Mouse (Mus musculus): ENCODE data around the gene Ptprg. TPM values are rescaled to one million over a fixed set of nuclear protein-coding genes. Genes with fewer than 3 reads are reported as not detected.

The Ptprg gene
- total and polyA plus RNA-seq, 3 experiments = not detected

GRCm38 (mm10) chr14:11687541-11687940 is 134.2 kb downstream of the Ptprg start:
- TF ChIP-seq MAFK (IDR thresholded peaks at IDR 0.05; ENCODE audit: borderline replicate concordance, low read depth, low read length) (no peak), USF1 (IDR thresholded peaks at IDR 0.05; ENCODE audit: low read depth, low read length) (no peak), RAD21 (IDR thresholded peaks at IDR 0.05; ENCODE audit: low read depth, low read length) (no peak), TAL1 (IDR thresholded peaks at IDR 0.05; ENCODE audit: low read length) (no peak), ZMIZ1 (IDR thresholded peaks at IDR 0.05; ENCODE audit: low read depth, low read length) (no peak), POLR2AphosphoS2 (IDR thresholded peaks at IDR 0.05; ENCODE audit: low read length) (no peak), TCF12 (IDR thresholded peaks at IDR 0.05; ENCODE audit: low read depth, low read length) (no peak), SMC3 (IDR thresholded peaks at IDR 0.05; ENCODE audit: low read depth, low read length) (no peak), NRF1 (IDR thresholded peaks at IDR 0.05; ENCODE audit: insufficient read depth, low read depth, low read length, poor library complexity, severe bottlenecking) (no peak), EP300 (IDR thresholded peaks at IDR 0.05; ENCODE audit: low read depth in 1 of 2, low read length in 2 of 2) (no peak), CHD1 (IDR thresholded peaks at IDR 0.05; ENCODE audit: low read depth, low read length) (no peak), MAZ (IDR thresholded peaks at IDR 0.05; ENCODE audit: low read depth, low read length) (no peak), ZC3H11A (IDR thresholded peaks at IDR 0.05; ENCODE audit: low read depth, low read length) (no peak), RCOR1 (IDR thresholded peaks at IDR 0.05; ENCODE audit: low read depth, low read length) (no peak), UBTF (IDR thresholded peaks at IDR 0.05; ENCODE audit: borderline replicate concordance, insufficient read depth, low read depth, low read length) (no peak), BHLHE40 (IDR thresholded peaks at IDR 0.05; ENCODE audit: borderline replicate concordance, low read depth, low read length) (no peak), SIN3A (IDR thresholded peaks at IDR 0.05; ENCODE audit: low read length) (no peak), MXI1 (IDR thresholded peaks at IDR 0.05; ENCODE audit: low read depth, low read length) (no peak), POLR2A (IDR thresholded peaks at IDR 0.05; ENCODE audit: control insufficient read depth in 1 of 2, insufficient read depth in 1 of 2, low read depth in 1 of 2, low read length in 2 of 2, poor library complexity in 1 of 2) (no peak), CHD2 (IDR thresholded peaks at IDR 0.05; ENCODE audit: low read length) (no peak)
- H3K27ac ChIP-seq (ENCODE audit: control insufficient read depth, low read depth, low read length) = no peak overlapping the region
- H3K4me1 ChIP-seq (ENCODE audit: control insufficient read depth in 1 of 2, insufficient read depth in 2 of 2, low read length in 2 of 2) = no peaks in the 10 kb centered on the region
- no peaks in the 10 kb centered on the region for H3K36me3 ChIP-seq (ENCODE audit: control insufficient read depth in 1 of 2, insufficient read depth in 2 of 2, low read length in 2 of 2)
- no peaks in the 10 kb centered on the region for H3K79me2 ChIP-seq (ENCODE audit: control insufficient read depth, insufficient read depth, low read length, poor library complexity)
- no peak for DNase-seq (ENCODE audit: low read depth, low spot score)
- H3K9ac ChIP-seq (ENCODE audit: control insufficient read depth, low read depth, low read length, poor library complexity, severe bottlenecking) = no peak overlapping the region
- no peak overlapping the region for H3K4me3 ChIP-seq (ENCODE audit: control insufficient read depth in 1 of 2, insufficient read depth in 1 of 2, low read depth in 2 of 2, low read length in 2 of 2)
- no peaks in the 10 kb centered on the region for H3K9me3 ChIP-seq (replicated peaks; ENCODE audit: insufficient read depth, low read length)
- no peaks in the 10 kb centered on the region for H3K27me3 ChIP-seq (ENCODE audit: control insufficient read depth in 1 of 2, insufficient read depth in 2 of 2, low read length in 2 of 2)

GRCm38 (mm10) chr14:11688142-11688541 is 134.8 kb downstream of the Ptprg start:
- H3K9ac ChIP-seq (ENCODE audit: control insufficient read depth, low read depth, low read length, poor library complexity, severe bottlenecking) = no peak overlapping the region
- H3K27me3 ChIP-seq (ENCODE audit: control insufficient read depth in 1 of 2, insufficient read depth in 2 of 2, low read length in 2 of 2) = no peaks in the 10 kb centered on the region
- H3K4me1 ChIP-seq (ENCODE audit: control insufficient read depth in 1 of 2, insufficient read depth in 2 of 2, low read length in 2 of 2) = no peaks in the 10 kb centered on the region
- DNase-seq (ENCODE audit: low read depth, low spot score) = no peak
- TF ChIP-seq BHLHE40 (IDR thresholded peaks at IDR 0.05; ENCODE audit: borderline replicate concordance, low read depth, low read length) = no peak
- TF ChIP-seq TAL1 (IDR thresholded peaks at IDR 0.05; ENCODE audit: low read length) = no peak
- no peak for TF ChIP-seq POLR2AphosphoS5 (IDR thresholded peaks at IDR 0.05; ENCODE audit: borderline replicate concordance, low read depth, low read length)
- no peak for TF ChIP-seq POLR2AphosphoS2 (IDR thresholded peaks at IDR 0.05; ENCODE audit: low read length)
- no peak for TF ChIP-seq RAD21 (IDR thresholded peaks at IDR 0.05; ENCODE audit: low read depth, low read length)
- no peak for TF ChIP-seq MYC (IDR thresholded peaks at IDR 0.05; ENCODE audit: low read depth, low read length)
- no peak for TF ChIP-seq SIN3A (IDR thresholded peaks at IDR 0.05; ENCODE audit: low read length)
- no peak for TF ChIP-seq CHD1 (IDR thresholded peaks at IDR 0.05; ENCODE audit: low read depth, low read length)
- TF ChIP-seq POLR2A (IDR thresholded peaks at IDR 0.05; ENCODE audit: control insufficient read depth in 1 of 2, insufficient read depth in 1 of 2, low read depth in 1 of 2, low read length in 2 of 2, poor library complexity in 1 of 2) = no peak
- H3K27ac ChIP-seq (ENCODE audit: control insufficient read depth, low read depth, low read length) = no peak overlapping the region
- H3K9me3 ChIP-seq (replicated peaks; ENCODE audit: insufficient read depth, low read length) = no peaks in the 10 kb centered on the region
- no peak overlapping the region for H3K4me3 ChIP-seq (ENCODE audit: control insufficient read depth in 1 of 2, insufficient read depth in 1 of 2, low read depth in 2 of 2, low read length in 2 of 2)
- no peaks in the 10 kb centered on the region for H3K79me2 ChIP-seq (ENCODE audit: control insufficient read depth, insufficient read depth, low read length, poor library complexity)
- H3K36me3 ChIP-seq (ENCODE audit: control insufficient read depth in 1 of 2, insufficient read depth in 2 of 2, low read length in 2 of 2) = no peaks in the 10 kb centered on the region
